Mouse (Mus musculus): ENCODE measurements at regions not wholly inside any gene's neighbourhood (a gene's known extent, or its start where the extent isn't known, plus 50 kb on each side); places are given as distances from the start of the nearest gene placed in this dataset.

DNA sequence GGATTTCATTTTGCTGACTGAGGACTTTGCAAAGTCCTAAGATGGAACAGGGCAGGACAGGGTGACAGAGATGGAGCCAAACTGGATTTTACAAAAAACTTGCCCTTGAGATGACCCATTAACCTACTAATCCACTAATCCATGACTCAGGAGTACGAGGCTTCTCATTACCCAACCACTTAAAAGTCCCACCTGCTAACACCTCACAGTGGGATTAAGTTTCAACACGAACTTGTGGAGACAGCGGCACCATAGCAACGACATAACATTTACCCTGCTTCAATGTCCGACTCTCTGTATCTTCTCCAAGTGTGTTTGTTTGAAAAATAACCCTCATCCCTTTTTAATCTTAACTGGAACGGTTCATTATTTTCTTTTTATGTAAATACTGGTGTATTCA is 91.5 kb upstream of the Fam241a start:
- Histone ChIP-seq H3K36me3 (ENCODE audit: control insufficient read depth, insufficient read depth, low read length) (no peaks in the 10 kb centered on the region), H3K27me3 (ENCODE audit: control insufficient read depth, insufficient read depth, low read length) (no peaks in the 10 kb centered on the region), H3K27ac (ENCODE audit: insufficient read depth, low read length) (no peak overlapping the region), H3K4me1 (ENCODE audit: control insufficient read depth, insufficient read depth, insufficient read length) (no peaks in the 10 kb centered on the region), H3K4me3 (ENCODE audit: extremely low read depth, insufficient read depth, insufficient read length) (no peak overlapping the region)
- 80% methylated on average over 6 of the region's 6 CpGs for WGBS
- DNase-seq (ENCODE audit: low read depth in 1 of 2, low spot score in 2 of 2) = no peak
- TF ChIP-seq POLR2A (IDR thresholded peaks at IDR 0.05; ENCODE audit: low read depth, low read length) (no peak), CTCF (IDR thresholded peaks at IDR 0.05; ENCODE audit: extremely low read depth, insufficient read depth, insufficient read length, insufficient replicate concordance) (no peak)

DNA sequence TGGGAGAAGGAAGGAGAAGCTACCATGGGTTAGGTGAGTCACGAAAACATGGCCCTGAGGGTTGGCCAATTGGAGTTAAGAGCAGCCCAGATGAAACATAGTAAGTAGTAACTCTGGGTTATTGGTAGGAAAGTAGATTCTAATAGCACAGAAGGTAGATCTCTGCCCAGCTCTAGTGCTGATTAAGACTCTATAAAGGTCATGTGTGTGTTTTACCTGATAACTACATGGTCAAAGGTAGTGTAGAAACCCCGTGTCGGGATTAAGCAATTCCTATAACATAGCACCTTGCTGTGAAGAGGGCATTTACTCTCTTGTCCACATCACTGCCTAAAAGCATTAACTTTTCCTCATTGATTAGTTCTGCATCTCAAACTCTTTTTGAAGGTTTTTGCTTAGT is 89.0 kb upstream of the Fam241a start:
- 91% methylated on average over 3 of the region's 3 CpGs for WGBS
- TF ChIP-seq POLR2A (IDR thresholded peaks at IDR 0.05; ENCODE audit: low read depth, low read length) = no peak
- no peak for TF ChIP-seq CTCF (IDR thresholded peaks at IDR 0.05; ENCODE audit: extremely low read depth, insufficient read depth, insufficient read length, insufficient replicate concordance)
- DNase-seq (ENCODE audit: low read depth in 1 of 2, low spot score in 2 of 2) = no peak
- H3K36me3 ChIP-seq (ENCODE audit: control insufficient read depth, insufficient read depth, low read length) = no peaks in the 10 kb centered on the region
- no peak overlapping the region for H3K27ac ChIP-seq (ENCODE audit: insufficient read depth, low read length)
- no peaks in the 10 kb centered on the region for H3K4me1 ChIP-seq (ENCODE audit: control insufficient read depth, insufficient read depth, insufficient read length)
- no peaks in the 10 kb centered on the region for H3K27me3 ChIP-seq (ENCODE audit: control insufficient read depth, insufficient read depth, low read length)
- H3K4me3 ChIP-seq (ENCODE audit: extremely low read depth, insufficient read depth, insufficient read length) = no peak overlapping the region

DNA sequence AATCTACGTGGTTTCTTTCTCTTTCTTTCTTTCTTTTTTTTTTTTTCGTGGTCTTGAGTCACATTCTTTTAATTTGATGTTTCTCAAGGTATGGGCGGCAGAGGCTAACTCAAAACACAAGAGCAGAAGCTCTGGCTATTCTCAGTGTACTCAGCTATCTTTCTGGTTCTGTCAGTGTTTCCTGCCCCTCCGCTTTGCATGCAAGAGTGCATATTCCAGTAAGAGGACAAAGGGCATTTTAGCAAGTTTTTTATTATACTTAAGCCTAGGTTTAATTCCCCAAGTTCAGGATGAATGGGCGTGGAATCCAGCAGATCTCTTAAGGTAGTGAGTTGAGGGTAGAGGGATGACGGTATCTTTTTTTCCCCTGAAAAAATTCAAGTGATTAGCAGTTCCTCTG is 81.1 kb upstream of the Fam241a start:
- Histone ChIP-seq H3K4me3 (ENCODE audit: extremely low read depth, insufficient read depth, insufficient read length) (no peak overlapping the region), H3K4me1 (ENCODE audit: control insufficient read depth, insufficient read depth, insufficient read length) (no peaks in the 10 kb centered on the region), H3K36me3 (ENCODE audit: control insufficient read depth, insufficient read depth, low read length) (no peaks in the 10 kb centered on the region), H3K27me3 (ENCODE audit: control insufficient read depth, insufficient read depth, low read length) (no peaks in the 10 kb centered on the region), H3K27ac (ENCODE audit: insufficient read depth, low read length) (no peak overlapping the region)
- no peak for DNase-seq (ENCODE audit: low read depth in 1 of 2, low spot score in 2 of 2)
- TF ChIP-seq CTCF (IDR thresholded peaks at IDR 0.05; ENCODE audit: extremely low read depth, insufficient read depth, insufficient read length, insufficient replicate concordance) (no peak), POLR2A (IDR thresholded peaks at IDR 0.05; ENCODE audit: low read depth, low read length) (no peak)
- WGBS = 77% methylated on average over 6 of the region's 6 CpGs

DNA sequence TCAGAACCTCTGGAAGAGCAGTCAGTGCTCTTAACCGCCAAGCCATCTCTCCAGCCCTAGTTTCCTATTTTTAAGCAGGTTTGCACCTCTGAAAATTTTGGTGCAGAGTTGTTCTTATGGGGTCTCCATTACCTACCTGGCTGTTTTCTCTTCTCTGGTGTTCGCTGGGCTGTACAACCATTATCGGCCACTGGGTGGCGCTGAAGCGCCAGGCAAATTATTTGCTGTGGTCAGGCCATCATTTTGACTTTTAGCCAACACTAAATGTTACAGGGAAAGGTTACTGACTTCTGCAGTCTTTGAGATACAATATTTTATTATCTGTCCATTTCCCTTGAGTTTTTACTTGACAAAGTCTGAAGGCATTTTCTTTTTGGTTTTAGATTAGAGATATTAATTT is 74.8 kb upstream of the Fam241a start:
- Histone ChIP-seq H3K36me3 (ENCODE audit: control insufficient read depth, insufficient read depth, low read length) (no peaks in the 10 kb centered on the region), H3K27me3 (ENCODE audit: control insufficient read depth, insufficient read depth, low read length) (no peaks in the 10 kb centered on the region), H3K4me1 (ENCODE audit: control insufficient read depth, insufficient read depth, insufficient read length) (no peaks in the 10 kb centered on the region), H3K4me3 (ENCODE audit: extremely low read depth, insufficient read depth, insufficient read length) (no peak overlapping the region), H3K27ac (ENCODE audit: insufficient read depth, low read length) (no peak overlapping the region)
- WGBS = 11% methylated on average over 5 of the region's 5 CpGs
- DNase-seq (ENCODE audit: low read depth in 1 of 2, low spot score in 2 of 2) = peak in 1 of 2 experiments; percentile 12
- TF ChIP-seq CTCF (IDR thresholded peaks at IDR 0.05; ENCODE audit: extremely low read depth, insufficient read depth, insufficient read length, insufficient replicate concordance) (peak; percentile 15; the same call in 1 of the 2 replicates), POLR2A (IDR thresholded peaks at IDR 0.05; ENCODE audit: low read depth, low read length) (no peak)

DNA sequence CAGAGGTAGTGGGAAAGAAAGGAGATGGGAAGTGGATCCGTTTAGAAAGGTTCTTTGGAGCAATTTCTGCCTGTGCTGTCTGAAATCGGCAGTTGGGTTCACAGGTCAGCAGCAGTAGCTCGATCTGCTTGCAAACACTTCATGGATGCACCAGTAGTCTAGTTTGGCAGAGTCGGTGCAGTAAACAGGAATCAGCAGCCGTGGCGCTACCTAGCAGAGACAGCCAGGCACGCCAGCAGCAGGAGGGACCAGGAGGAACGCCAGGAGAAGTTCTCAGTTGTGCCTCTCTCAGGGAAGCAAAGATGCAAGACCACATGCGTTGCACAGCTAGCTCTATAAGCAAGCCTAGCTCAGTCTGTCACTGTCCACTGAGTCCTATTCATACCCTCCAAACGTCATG is 71.0 kb upstream of the Fam241a start:
- no peak overlapping the region for H3K27ac ChIP-seq (ENCODE audit: insufficient read depth, low read length)
- DNase-seq (ENCODE audit: low read depth in 1 of 2, low spot score in 2 of 2) = no peak
- no peaks in the 10 kb centered on the region for H3K36me3 ChIP-seq (ENCODE audit: control insufficient read depth, insufficient read depth, low read length)
- no peak overlapping the region for H3K4me3 ChIP-seq (ENCODE audit: extremely low read depth, insufficient read depth, insufficient read length)
- no peaks in the 10 kb centered on the region for H3K4me1 ChIP-seq (ENCODE audit: control insufficient read depth, insufficient read depth, insufficient read length)
- WGBS = 86% methylated on average over 10 of the region's 10 CpGs
- TF ChIP-seq POLR2A (IDR thresholded peaks at IDR 0.05; ENCODE audit: low read depth, low read length) (no peak), CTCF (IDR thresholded peaks at IDR 0.05; ENCODE audit: extremely low read depth, insufficient read depth, insufficient read length, insufficient replicate concordance) (no peak)
- H3K27me3 ChIP-seq (ENCODE audit: control insufficient read depth, insufficient read depth, low read length) = no peaks in the 10 kb centered on the region

DNA sequence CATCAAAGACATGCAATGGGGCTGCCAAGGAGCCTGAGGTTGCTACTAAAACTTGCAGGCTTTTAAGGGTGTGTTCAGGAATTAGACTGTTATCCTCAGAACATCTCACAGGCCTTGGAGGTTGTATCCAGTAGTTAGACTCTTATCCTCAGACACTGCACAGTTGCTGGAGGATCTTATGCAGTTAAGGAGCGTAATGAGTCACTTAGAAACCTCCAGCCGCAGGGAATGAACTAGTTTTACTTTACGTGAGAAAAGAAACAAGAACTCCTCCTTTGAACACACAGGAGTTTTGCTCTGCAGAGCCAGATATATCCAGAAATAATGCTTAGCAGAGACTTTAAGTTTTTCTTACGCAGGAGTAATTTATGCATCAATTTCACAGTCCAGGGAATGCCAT is 70.1 kb upstream of the Fam241a start:
- H3K36me3 ChIP-seq (ENCODE audit: control insufficient read depth, insufficient read depth, low read length) = no peaks in the 10 kb centered on the region

DNA sequence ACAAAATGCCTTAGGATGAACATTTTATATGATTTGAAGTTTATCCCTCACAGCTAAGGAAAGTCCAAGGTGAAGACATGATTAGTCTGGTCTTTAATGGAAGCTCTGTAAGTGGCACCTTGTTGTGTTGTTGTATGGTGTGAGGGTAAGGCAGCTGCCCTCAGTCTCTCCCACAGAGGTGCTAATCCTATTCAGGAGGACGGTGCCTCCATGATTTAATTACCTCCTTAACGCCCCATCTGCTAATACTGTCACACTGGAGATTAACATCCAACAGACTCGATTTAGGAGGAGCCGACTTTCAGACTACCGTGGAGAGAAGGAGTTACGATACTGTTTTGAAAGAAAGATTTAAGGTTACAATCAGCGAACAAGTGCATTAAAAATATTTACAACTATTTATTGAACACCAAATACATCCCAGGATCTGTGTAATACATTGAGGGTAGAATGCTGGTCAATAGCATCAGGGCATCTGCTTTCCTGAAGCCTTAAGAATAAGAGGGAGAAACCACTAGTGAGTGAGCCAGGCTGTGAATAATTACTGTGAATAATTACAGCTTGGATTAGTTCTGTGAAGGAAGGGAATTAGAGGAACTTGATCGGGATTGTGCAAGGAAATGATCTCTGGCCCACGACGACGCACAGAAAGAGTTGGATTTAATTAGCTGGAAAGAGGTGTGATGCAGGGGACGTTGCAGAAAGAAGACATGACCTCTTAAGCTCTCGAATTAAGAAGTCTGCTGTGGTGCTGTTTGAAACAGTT is 63.0 kb upstream of the Fam241a start:
- Histone ChIP-seq H3K4me1 (ENCODE audit: control insufficient read depth, insufficient read depth, insufficient read length) (no peaks in the 10 kb centered on the region), H3K4me3 (ENCODE audit: extremely low read depth, insufficient read depth, insufficient read length) (no peak overlapping the region), H3K27ac (ENCODE audit: insufficient read depth, low read length) (no peak overlapping the region), H3K27me3 (ENCODE audit: control insufficient read depth, insufficient read depth, low read length) (no peaks in the 10 kb centered on the region), H3K36me3 (ENCODE audit: control insufficient read depth, insufficient read depth, low read length) (no peaks in the 10 kb centered on the region)
- TF ChIP-seq POLR2A (IDR thresholded peaks at IDR 0.05; ENCODE audit: low read depth, low read length) (no peak), CTCF (IDR thresholded peaks at IDR 0.05; ENCODE audit: extremely low read depth, insufficient read depth, insufficient read length, insufficient replicate concordance) (no peak)
- 55% methylated on average over 13 of the region's 13 CpGs for WGBS
- no peak for DNase-seq (ENCODE audit: low read depth in 1 of 2, low spot score in 2 of 2)

More for the DNA sequence above, 70.1 kb upstream of the Fam241a start:
- H3K27ac ChIP-seq (ENCODE audit: insufficient read depth, low read length) = no peak overlapping the region
- 91% methylated on average over 4 of the region's 4 CpGs for WGBS
- no peak for DNase-seq (ENCODE audit: low read depth in 1 of 2, low spot score in 2 of 2)
- no peak for TF ChIP-seq POLR2A (IDR thresholded peaks at IDR 0.05; ENCODE audit: low read depth, low read length)
- no peak for TF ChIP-seq CTCF (IDR thresholded peaks at IDR 0.05; ENCODE audit: extremely low read depth, insufficient read depth, insufficient read length, insufficient replicate concordance)
- H3K27me3 ChIP-seq (ENCODE audit: control insufficient read depth, insufficient read depth, low read length) = no peaks in the 10 kb centered on the region
- H3K4me3 ChIP-seq (ENCODE audit: extremely low read depth, insufficient read depth, insufficient read length) = no peak overlapping the region
- H3K4me1 ChIP-seq (ENCODE audit: control insufficient read depth, insufficient read depth, insufficient read length) = no peaks in the 10 kb centered on the region

Measured in spleen, adult 2 months (tissue).